Mouse (Mus musculus): ENCODE measurements at regions not wholly inside any gene's neighbourhood (a gene's known extent, or its start where the extent isn't known, plus 50 kb on each side); places are given as distances from the start of the nearest gene placed in this dataset.

- DNase-seq (ENCODE audit: low spot score in 2 of 2), result peak; percentile 20 to 52
These were observed 67.1 kb upstream of the Gabrg2 start for GRCm38 (mm10) chr11:42067788-42068187.

DNA sequence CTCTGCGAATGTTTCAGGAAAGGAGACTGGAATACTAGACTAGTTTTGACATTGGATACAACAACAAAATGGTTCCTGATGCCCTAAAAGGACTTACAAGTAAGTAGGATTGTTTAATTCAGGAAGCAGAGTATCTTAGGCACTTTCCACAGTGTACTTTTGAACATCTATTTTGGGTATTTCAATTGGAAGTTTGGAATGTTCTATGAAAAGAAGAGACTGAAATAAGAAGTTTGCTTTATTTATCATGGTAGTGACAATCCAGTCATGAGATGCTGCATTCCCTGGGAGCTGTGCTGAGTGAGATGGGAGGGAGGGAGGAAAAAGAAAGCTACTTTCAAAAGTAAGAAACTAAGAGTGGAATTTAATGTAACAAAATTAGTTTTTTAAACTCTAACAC is 50.9 kb upstream of the Gabrg2 start:
- no peak for DNase-seq (ENCODE audit: low spot score in 2 of 2)

All from frontal cortex, postnatal 25 days (tissue).